Mouse (Mus musculus): ENCODE data around the gene Tex21. TPM values are rescaled to one million over a fixed set of nuclear protein-coding genes. Genes with fewer than 3 reads are reported as not detected.

The Tex21 gene
- polyA plus RNA-seq, 1 experiment from 2014 or later, result not detected

DNA sequence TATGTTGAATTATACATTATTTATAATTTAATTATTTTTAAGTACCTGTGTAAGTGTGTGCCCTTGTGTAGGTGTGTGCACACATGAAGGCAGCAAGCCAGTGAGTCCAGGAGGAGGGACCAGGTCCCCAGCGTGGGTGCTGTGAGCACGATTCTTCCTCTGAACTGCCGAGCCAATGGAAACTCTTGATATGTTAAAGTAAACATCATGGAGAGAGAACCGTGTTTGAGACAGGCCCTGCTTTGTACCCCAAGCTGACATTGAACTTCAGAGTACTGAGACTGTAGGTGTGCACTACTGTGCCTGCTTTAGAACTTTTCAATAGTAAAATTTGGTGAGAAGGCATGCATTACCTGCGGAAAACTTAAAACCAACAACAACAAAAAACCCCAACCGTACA, 25.0 kb upstream of the Tex21 start:
- 96% methylated on average over 6 of the region's 6 CpGs for WGBS
- Histone ChIP-seq H3K4me3 (no peak overlapping the region), H3K27ac (replicated peaks) (no peak overlapping the region), H3K4me1 (no peaks in the 10 kb centered on the region), H3K27me3 (ENCODE audit: low read depth, poor library complexity, severe bottlenecking) (no peaks in the 10 kb centered on the region), H3K9me3 (replicated peaks) (no peaks in the 10 kb centered on the region), H3K36me3 (peaks cover 26% of the 10 kb centered on the region)
- DNase-seq (ENCODE audit: low spot score), result no peak

DNA sequence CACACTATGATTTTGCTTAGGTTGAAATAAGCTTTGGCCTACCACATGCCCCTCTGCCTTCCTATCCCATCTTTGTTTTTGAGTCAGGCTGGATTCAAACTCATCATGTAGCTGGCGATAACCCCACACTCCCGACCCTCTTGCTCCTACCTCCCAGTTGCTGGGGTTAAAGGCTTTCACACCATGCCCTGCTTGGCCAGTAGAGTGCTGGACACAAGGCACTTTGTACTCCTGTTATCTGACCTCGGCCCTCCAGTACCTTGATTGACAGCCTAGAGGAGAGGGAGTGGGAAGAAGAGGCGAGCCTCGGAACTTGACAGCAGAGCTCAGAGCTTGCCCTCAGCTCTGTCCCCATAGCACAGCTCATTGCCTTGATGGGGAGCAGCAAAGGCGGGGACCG, 22.6 kb upstream of the Tex21 start:
- H3K4me3 ChIP-seq, result no peak overlapping the region
- WGBS, result 80% methylated on average over 7 of the region's 7 CpGs
- peaks cover 34% of the 10 kb centered on the region for H3K36me3 ChIP-seq
- H3K9me3 ChIP-seq (replicated peaks), result no peaks in the 10 kb centered on the region
- no peaks in the 10 kb centered on the region for H3K27me3 ChIP-seq (ENCODE audit: low read depth, poor library complexity, severe bottlenecking)
- no peak overlapping the region for H3K27ac ChIP-seq (replicated peaks)
- DNase-seq (ENCODE audit: low spot score), result no peak
- no peaks in the 10 kb centered on the region for H3K4me1 ChIP-seq

DNA sequence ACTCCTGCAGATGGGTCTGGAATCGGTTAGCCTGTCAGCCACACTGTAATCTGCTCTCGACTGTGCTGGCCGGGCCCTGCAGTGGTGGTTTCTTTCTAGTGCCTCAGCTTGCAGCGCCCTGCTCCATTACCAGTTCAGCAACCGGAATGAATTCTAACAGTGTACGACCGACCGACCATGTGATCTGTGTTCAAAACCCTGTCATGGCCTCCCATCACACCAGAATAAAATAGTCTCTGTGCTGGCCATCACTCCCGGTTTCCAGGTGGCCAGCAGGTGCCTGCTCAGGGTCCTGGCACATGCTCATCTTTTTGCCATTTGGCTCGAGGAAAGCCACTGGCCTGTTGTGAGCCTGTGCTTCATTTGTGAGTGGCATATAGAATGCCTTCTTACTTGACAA, 22.1 kb upstream of the Tex21 start:
- H3K9me3 ChIP-seq (replicated peaks), result no peaks in the 10 kb centered on the region
- 90% methylated on average over 10 of the region's 10 CpGs for WGBS
- no peak for DNase-seq (ENCODE audit: low spot score)
- no peak overlapping the region for H3K4me3 ChIP-seq
- no peak overlapping the region for H3K27ac ChIP-seq (replicated peaks)
- H3K4me1 ChIP-seq, result 0 out of 2 replicates have a peak, but pooled peaks cover 5% of the 10 kb centered on the region
- H3K36me3 ChIP-seq, result peaks cover 34% of the 10 kb centered on the region
- H3K27me3 ChIP-seq (ENCODE audit: low read depth, poor library complexity, severe bottlenecking), result no peaks in the 10 kb centered on the region

DNA sequence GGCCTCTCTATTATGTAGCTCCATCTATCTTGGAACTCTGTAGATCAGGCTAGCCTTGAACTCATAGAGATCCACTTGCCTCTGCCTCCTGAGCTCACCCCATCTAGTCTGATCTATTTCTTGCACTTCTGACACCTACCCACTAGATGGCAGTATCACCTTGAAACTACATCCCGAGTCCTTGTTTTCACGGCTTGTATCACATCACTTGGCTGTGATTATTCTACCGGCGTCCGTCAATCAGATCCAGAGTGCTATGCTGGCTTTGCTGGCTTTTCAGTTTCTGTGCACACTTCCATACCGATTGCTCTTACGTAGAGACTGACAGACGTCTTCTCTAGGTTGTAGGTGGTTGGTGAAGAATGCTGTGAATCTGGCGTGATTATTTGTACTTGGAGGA, 20.3 kb upstream of the Tex21 start:
- no peak for DNase-seq (ENCODE audit: low spot score)
- Histone ChIP-seq H3K36me3 (peaks cover 24% of the 10 kb centered on the region), H3K9me3 (replicated peaks) (no peaks in the 10 kb centered on the region), H3K4me3 (no peak overlapping the region), H3K27me3 (ENCODE audit: low read depth, poor library complexity, severe bottlenecking) (no peaks in the 10 kb centered on the region), H3K4me1 (0 out of 2 replicates have a peak, but pooled peaks cover 7% of the 10 kb centered on the region), H3K27ac (replicated peaks) (no peak overlapping the region)
- 88% methylated on average over 9 of the region's 9 CpGs for WGBS

DNA sequence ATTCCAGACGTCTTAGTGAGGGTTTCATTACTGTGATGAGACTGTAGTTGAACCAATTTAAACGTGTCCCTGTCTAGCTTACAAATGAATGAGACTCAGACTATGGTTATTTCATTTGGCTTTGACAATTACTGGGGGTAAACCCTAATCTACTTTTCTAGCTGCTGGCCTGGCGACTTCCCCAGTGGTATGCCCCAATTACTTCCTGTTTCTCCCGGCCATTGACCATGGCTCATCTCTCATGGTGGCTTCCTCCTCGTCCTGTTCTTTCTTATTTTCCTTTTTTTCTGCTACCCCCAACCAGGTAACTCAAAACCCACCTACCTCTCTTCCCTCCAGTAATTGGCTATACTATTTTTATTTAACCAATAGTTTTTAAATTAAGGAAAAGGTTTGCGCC, 18.5 kb upstream of the Tex21 start:
- H3K4me1 ChIP-seq, result 0 out of 2 replicates have a peak, but pooled peaks cover 7% of the 10 kb centered on the region
- 87% methylated on average over 6 of the region's 6 CpGs for WGBS
- no peak overlapping the region for H3K27ac ChIP-seq (replicated peaks)
- no peak overlapping the region for H3K4me3 ChIP-seq
- no peaks in the 10 kb centered on the region for H3K9me3 ChIP-seq (replicated peaks)
- peaks cover 19% of the 10 kb centered on the region for H3K36me3 ChIP-seq
- DNase-seq (ENCODE audit: low spot score), result no peak
- no peaks in the 10 kb centered on the region for H3K27me3 ChIP-seq (ENCODE audit: low read depth, poor library complexity, severe bottlenecking)

DNA sequence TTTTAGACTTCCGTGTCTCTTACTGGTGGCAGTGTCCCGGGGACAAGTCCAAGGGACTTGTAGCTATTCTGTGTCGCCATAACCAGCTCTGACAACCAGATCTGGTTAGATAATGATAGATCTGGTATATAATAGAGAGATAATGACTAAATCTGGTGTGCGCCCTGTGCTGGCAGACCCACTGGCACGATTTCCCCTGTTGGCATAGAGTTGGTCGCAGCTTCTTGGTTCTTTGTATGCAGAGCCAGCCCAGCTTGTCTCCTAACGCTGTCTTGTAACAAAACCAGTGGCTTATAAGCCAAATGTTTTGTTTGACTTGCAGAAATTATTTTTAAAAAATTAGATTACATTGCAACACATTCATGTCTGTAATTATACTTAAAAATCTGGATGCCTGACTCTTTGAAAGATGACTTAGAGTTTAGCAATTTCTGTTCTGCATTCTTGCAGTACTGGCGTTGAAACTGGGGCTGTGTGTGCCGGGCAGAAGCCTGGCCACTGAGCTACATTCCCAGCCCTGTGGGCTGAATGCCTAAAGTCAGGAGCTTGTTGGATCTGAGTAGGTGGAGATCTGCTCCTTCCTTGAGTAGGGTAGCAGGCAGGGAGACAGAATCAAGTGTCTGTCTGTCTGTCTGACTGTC, 17.9 kb upstream of the Tex21 start:
- H3K27me3 ChIP-seq (ENCODE audit: low read depth, poor library complexity, severe bottlenecking), result no peaks in the 10 kb centered on the region
- 0 out of 2 replicates have a peak, but pooled peaks cover 7% of the 10 kb centered on the region for H3K4me1 ChIP-seq
- peaks cover 19% of the 10 kb centered on the region for H3K36me3 ChIP-seq
- no peak overlapping the region for H3K4me3 ChIP-seq
- 91% methylated on average over 9 of the region's 9 CpGs for WGBS
- H3K27ac ChIP-seq (replicated peaks), result no peak overlapping the region
- no peaks in the 10 kb centered on the region for H3K9me3 ChIP-seq (replicated peaks)
- no peak for DNase-seq (ENCODE audit: low spot score)

DNA sequence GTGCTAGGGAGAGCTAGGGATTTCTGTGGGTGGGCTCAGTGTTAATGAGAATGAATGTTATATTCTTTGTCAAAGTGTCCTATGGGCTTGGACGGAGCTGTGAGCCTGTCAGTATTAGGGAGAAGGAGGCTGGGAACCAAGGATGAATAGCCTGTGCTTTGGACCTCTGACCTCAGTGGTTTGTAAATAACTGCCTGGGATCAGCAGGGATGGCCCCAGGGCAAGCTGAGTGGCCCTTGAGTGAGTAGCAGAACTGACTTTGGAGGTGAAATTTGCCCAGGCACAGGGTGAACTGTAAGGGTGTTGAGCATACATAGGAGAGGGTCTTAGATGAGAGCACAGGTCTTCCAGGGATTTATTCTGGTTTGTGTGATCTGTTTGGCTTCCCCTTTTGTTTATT, 17.3 kb upstream of the Tex21 start:
- peaks cover 19% of the 10 kb centered on the region for H3K36me3 ChIP-seq
- 53% methylated on average over 1 of the region's 1 CpGs for WGBS
- H3K27me3 ChIP-seq (ENCODE audit: low read depth, poor library complexity, severe bottlenecking), result no peaks in the 10 kb centered on the region
- 0 out of 2 replicates have a peak, but pooled peaks cover 7% of the 10 kb centered on the region for H3K4me1 ChIP-seq
- no peak overlapping the region for H3K4me3 ChIP-seq
- no peak overlapping the region for H3K27ac ChIP-seq (replicated peaks)
- no peaks in the 10 kb centered on the region for H3K9me3 ChIP-seq (replicated peaks)
- DNase-seq (ENCODE audit: low spot score), result no peak

DNA sequence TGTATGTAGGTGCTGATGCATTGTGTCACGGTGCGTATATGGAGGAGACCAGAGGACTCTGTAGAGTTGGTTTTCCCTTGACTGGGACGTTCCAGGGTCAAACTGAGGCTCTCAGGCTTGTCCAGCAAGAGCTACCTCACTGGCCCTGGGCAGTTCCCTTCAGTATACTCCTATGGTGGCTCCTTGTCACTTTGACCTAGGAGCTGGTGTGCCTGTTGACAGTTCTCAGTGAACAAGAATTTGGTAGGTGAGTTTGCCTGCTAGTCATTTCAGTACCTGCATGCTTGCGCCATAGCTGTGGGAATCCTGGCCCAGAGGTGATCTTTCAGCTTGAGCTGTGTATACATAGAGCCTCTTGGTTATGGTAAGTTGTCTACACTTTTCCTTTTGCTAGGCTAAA, 16.4 kb upstream of the Tex21 start:
- H3K27ac ChIP-seq (replicated peaks), result no peak overlapping the region
- 0 out of 2 replicates have a peak, but pooled peaks cover 7% of the 10 kb centered on the region for H3K4me1 ChIP-seq
- H3K36me3 ChIP-seq, result peaks cover 19% of the 10 kb centered on the region
- no peak overlapping the region for H3K4me3 ChIP-seq
- 91% methylated on average over 4 of the region's 4 CpGs for WGBS
- no peak for DNase-seq (ENCODE audit: low spot score)
- no peaks in the 10 kb centered on the region for H3K9me3 ChIP-seq (replicated peaks)
- H3K27me3 ChIP-seq (ENCODE audit: low read depth, poor library complexity, severe bottlenecking), result no peaks in the 10 kb centered on the region

DNA sequence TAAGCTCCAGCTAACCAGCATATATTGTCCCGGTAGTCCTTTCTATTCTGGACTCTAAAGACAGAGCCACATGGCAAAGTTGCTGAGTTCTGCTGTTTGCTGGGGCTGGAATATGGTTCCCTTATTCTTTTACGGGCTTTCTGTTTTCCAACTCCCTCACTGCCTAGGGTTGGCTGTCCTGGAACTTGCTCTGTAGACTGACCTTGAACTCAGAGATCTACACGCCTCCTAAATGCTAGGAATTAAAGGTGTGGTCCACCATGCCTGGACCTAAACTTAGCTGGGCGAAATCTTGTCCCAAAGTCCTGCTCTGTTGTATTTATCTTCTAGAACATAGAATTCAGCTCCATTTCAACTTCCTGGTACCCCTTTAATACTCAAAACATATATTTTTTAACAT, 15.0 kb upstream of the Tex21 start:
- Histone ChIP-seq H3K4me1 (peaks cover 17% of the 10 kb centered on the region), H3K9me3 (replicated peaks) (no peaks in the 10 kb centered on the region), H3K27ac (replicated peaks) (no peak overlapping the region), H3K4me3 (no peak overlapping the region), H3K36me3 (peaks cover 15% of the 10 kb centered on the region), H3K27me3 (ENCODE audit: low read depth, poor library complexity, severe bottlenecking) (no peaks in the 10 kb centered on the region)
- 91% methylated on average over 4 of the region's 4 CpGs for WGBS
- no peak for DNase-seq (ENCODE audit: low spot score)

DNA sequence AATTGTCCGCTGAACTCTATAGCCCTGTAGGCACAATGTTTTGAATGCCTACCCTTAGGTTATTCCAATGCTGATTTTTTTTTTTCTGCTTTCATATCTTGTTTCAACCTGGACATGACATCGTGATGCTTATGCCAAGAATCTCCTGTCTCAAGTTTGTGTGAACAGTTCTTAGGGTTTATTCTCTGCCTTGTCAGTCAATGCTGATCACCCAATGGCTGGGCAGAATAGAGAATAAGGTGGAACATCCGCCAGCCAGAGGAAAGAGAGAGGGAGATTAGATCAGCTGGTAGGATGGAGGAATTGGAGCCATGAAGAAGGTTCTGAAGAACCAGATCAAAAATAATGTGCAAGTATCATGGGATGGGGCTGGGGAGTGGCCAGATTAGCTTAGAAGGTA, 14.1 kb upstream of the Tex21 start:
- WGBS, result 90% methylated on average over 3 of the region's 3 CpGs
- no peak for DNase-seq (ENCODE audit: low spot score)
- Histone ChIP-seq H3K9me3 (replicated peaks) (no peaks in the 10 kb centered on the region), H3K4me1 (peaks cover 26% of the 10 kb centered on the region), H3K27me3 (ENCODE audit: low read depth, poor library complexity, severe bottlenecking) (no peaks in the 10 kb centered on the region), H3K36me3 (peaks cover 7% of the 10 kb centered on the region), H3K27ac (replicated peaks) (no peak overlapping the region), H3K4me3 (no peak overlapping the region)

DNA sequence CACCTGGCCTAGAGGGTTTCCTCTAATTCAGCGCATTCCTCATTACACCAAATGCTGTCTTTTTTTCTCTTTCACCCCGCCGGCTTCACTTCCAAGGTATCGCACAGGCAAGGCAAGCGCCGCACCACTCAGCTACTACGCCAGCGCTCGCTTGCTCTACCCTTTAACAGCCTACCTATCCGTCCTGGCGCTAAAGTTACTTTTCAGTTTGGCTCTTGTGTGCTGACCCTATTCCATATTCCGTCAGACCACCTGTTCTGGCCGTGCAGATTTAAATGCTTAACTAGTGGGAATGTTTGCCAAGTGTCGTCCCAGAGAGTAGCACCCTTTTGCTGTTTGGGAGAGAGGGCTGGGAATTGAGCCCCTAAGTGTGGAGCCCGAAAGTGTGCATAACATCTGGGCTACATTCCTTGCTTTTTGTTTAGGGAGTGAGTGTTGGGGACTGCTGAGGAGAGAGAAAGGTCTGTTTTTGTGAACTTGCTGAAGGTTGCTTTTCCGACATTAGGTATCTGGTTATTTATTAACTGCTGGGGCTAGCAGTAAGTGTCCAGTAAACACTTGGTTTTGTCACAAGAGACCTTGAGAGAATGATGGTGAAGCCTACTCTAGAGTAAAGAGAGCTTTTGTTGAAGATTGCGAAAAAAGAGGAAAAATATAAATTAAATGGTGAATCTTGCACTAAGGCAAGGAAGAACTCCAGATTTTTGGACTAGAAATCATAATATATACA, 9.7 kb upstream of the Tex21 start:
- Histone ChIP-seq H3K4me1 (peaks cover 37% of the 10 kb centered on the region), H3K27me3 (ENCODE audit: low read depth, poor library complexity, severe bottlenecking) (no peaks in the 10 kb centered on the region; the same call in 1 of the 2 replicates), H3K9me3 (replicated peaks) (no peaks in the 10 kb centered on the region), H3K36me3 (no peaks in the 10 kb centered on the region), H3K27ac (replicated peaks) (peak overlapping the region; percentile 89), H3K4me3 (peak overlapping the region; percentile 79)
- DNase-seq (ENCODE audit: low spot score), result peak; percentile 39
- WGBS, result 8% methylated on average over 17 of the region's 17 CpGs

DNA sequence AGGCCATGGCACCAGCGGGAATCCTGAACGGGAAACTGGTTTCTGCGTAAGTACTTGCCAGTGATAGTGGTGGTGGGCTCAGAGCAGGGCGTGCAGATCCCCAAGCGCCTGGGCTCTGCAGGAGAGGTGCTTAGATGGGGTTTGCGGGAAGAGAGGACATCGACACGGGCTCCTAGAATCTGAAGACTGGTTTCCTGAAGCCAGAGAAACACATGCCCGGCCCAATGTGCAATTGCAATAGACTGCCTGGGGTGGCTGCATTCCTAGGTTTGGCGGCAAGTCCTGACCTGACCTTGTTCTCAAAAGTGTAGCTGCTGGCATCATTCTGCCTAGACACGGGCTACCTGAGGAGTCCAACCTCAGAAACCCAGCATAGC, 8.9 kb upstream of the Tex21 start:
- Histone ChIP-seq H3K4me3 (peak overlapping the region; percentile 79), H3K4me1 (peaks cover 37% of the 10 kb centered on the region), H3K27ac (replicated peaks) (peak overlapping the region; percentile 89), H3K36me3 (no peaks in the 10 kb centered on the region), H3K9me3 (replicated peaks) (no peaks in the 10 kb centered on the region), H3K27me3 (ENCODE audit: low read depth, poor library complexity, severe bottlenecking) (no peaks in the 10 kb centered on the region; the same call in 1 of the 2 replicates)
- DNase-seq (ENCODE audit: low spot score), result no peak
- WGBS, result under 1% methylated on average over 11 of the region's 11 CpGs

All from midbrain, embryonic 10.5 days (tissue).